Mouse (Mus musculus): ENCODE results near the gene Gabrr3.

- no peak for TF ChIP-seq CTCF (conservative IDR thresholded peaks at IDR 0.05; ENCODE audit: low read length)
- no peak for TF ChIP-seq POU5F1 (IDR thresholded peaks at IDR 0.05; ENCODE audit: borderline replicate concordance, low read length)
These were observed 62.7 kb downstream of the Gabrr3 start for GRCm38 (mm10) chr16:59469846-59470245.

Measured in E14TG2a.4 (cell line).